Mouse (Mus musculus): ENCODE results near the gene Pwp1. TPM values are rescaled to one million over a fixed set of nuclear protein-coding genes. Genes with fewer than 3 reads are reported as not detected.

The Pwp1 gene
- polyA plus RNA-seq (2012; rRNA removed): 44.8 and 45.4 TPM in 2 replicates

GRCm38 (mm10) chr10:85829085-85829853 lies at the start of gene Pwp1:
Gene Pwp1 (plus strand): TSS chr10:85829494.

GRCm38 (mm10) chr10:85916498-85917309 lies 87.4 kb downstream of the Pwp1 start, which contains the start of gene Prdm4:
Gene Prdm4 (minus strand): TSS chr10:85917142.

GRCm38 (mm10) chr10:85927676-85928445 lies 98.6 kb downstream of the Pwp1 start, which contains the start of gene Ascl4:
Gene Ascl4 (plus strand): TSS chr10:85927681.

Other genes starting within 250 kb of the Pwp1 start
- gene Prdm4, start 87.6 kb downstream of the Pwp1 start, polyA plus RNA-seq (2012; rRNA removed): 49.0 and 49.3 TPM in 2 replicates
- gene Ascl4, start 98.2 kb downstream of the Pwp1 start, polyA plus RNA-seq (2012; rRNA removed): 0.25 and 0.27 TPM in 2 replicates
- 163 and 164 TPM in 2 replicates for gene Rtcb, start 128.3 kb downstream of the Pwp1 start, polyA plus RNA-seq (2012; rRNA removed)
- 0.03 TPM in 1 of 2 replicates, not detected in the other for gene Bpifc, start 182.4 kb downstream of the Pwp1 start, polyA plus RNA-seq (2012; rRNA removed)
- 18.7 and 20.6 TPM in 2 replicates for gene Fbxo7, start 192.5 kb downstream of the Pwp1 start, polyA plus RNA-seq (2012; rRNA removed)